Mouse (Mus musculus) layer of hippocampus, postnatal 36 days (tissue): ENCODE results near the gene Ggact. TPM values are rescaled to one million over a fixed set of nuclear protein-coding genes. Genes with fewer than 3 reads are reported as not detected.

Experiments
- DNase-seq, 2 experiments: peaks; one replicate each; pipeline ENCODE4 v3.0.0; 2022
- total RNA-seq, 2 experiments: library from RNA; stranded (reverse); gene quantifications; 2 replicates each; pipeline ENCODE4 v1.2.3; 2021

Gene Ggact
- total RNA-seq, 2 experiments from 2014 or later, result 27.4 to 36.3 TPM

GRCm38 (mm10) chr14:122865462-122866129 lies 48.0 kb downstream of the Ggact start:
- no peak for DNase-seq

GRCm38 (mm10) chr14:122862623-122863022 lies 50.9 kb downstream of the Ggact start:
- DNase-seq, result no peak

GRCm38 (mm10) chr14:122859792-122860191 lies 53.8 kb downstream of the Ggact start:
- DNase-seq, result no peak

- no peak for DNase-seq
Observed at GRCm38 (mm10) chr14:122852506-122853057, 61.0 kb downstream of the Ggact start.

- DNase-seq, result no peak
Observed at GRCm38 (mm10) chr14:122837018-122837417, 76.5 kb downstream of the Ggact start.

- no peak for DNase-seq
Observed at GRCm38 (mm10) chr14:122836221-122836620, 77.3 kb downstream of the Ggact start.

GRCm38 (mm10) chr14:122835487-122836190 lies 77.9 kb downstream of the Ggact start:
- DNase-seq, result no peak

- no peak for DNase-seq
Observed at GRCm38 (mm10) chr14:122834753-122835152, 78.8 kb downstream of the Ggact start.

GRCm38 (mm10) chr14:122833666-122834065 lies 79.9 kb downstream of the Ggact start:
- no peak for DNase-seq

GRCm38 (mm10) chr14:122830433-122830832 lies 83.1 kb downstream of the Ggact start:
- DNase-seq, result no peak

GRCm38 (mm10) chr14:122825464-122825863 lies 88.1 kb downstream of the Ggact start:
- no peak for DNase-seq

GRCm38 (mm10) chr14:122823791-122824190 lies 89.8 kb downstream of the Ggact start:
- no peak for DNase-seq

- DNase-seq, result no peak
Observed at GRCm38 (mm10) chr14:122821002-122821401, 92.6 kb downstream of the Ggact start.

- no peak for DNase-seq
Observed at GRCm38 (mm10) chr14:122800296-122800695, 113.3 kb downstream of the Ggact start.

GRCm38 (mm10) chr14:122793368-122793767 lies 120.2 kb downstream of the Ggact start:
- no peak for DNase-seq

- DNase-seq, result no peak
Observed at GRCm38 (mm10) chr14:122790111-122790510, 123.4 kb downstream of the Ggact start.

GRCm38 (mm10) chr14:122788199-122788598 lies 125.4 kb downstream of the Ggact start:
- no peak for DNase-seq

GRCm38 (mm10) chr14:122784701-122785100 lies 128.9 kb downstream of the Ggact start:
- DNase-seq, result no peak

- no peak for DNase-seq
Observed at GRCm38 (mm10) chr14:122766448-122766847, 147.1 kb downstream of the Ggact start.
